Mouse (Mus musculus) heart, postnatal 4 days (tissue): ENCODE measurements around the gene Chga. TPM values are rescaled to one million over a fixed set of nuclear protein-coding genes. Genes with fewer than 3 reads are reported as not detected.

Experiments
- DNase-seq: peaks from one replicate; pipeline ENCODE4 v3.0.0; 2021
- total RNA-seq, 2 experiments: library from RNA; stranded (reverse); gene quantifications; 2 replicates each; pipeline ENCODE4 v1.2.3; 2021

Gene Chga
- total RNA-seq, 2 experiments from 2014 or later = 0.18 TPM; not detected in 1

DNA sequence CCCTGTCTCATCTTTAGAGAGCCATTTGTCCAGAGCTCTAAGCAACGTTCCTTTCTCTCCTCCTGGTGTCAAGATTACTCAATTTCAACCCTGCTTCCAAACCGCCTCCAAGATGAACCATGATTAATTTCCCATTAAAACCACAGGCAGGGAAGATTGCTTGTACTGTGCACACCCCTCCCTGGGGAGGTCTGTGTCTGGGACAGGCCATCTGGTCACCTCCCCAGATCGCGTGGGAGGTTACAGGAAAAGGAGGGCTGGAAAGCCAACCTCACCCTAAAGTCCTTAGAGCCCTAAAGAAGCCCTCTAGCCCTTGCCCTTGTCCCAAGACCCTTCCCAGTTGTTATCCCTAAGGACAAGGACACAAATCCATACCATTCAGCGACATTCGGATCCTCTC lies 45.6 kb downstream of the Chga start:
- no peak for DNase-seq

DNA sequence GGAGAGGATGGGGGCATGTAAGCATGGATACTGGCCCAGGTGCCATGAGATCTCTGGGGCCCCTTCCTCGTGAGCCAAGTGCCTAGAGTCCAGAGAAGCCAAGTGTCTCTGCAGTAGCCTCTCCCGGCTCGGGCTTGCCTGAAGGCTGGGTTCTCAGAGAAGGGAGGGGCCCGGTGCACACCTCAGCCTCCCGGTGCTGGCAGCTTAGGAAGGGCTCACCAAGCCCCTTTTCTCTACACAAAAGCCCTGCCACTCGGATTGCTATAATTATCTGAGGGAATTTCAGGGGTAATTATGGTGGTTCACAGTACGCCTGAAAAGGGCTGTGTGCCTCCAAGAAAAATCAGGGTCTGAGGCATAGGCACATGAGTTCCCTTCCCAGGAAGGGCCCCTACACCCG lies 47.1 kb downstream of the Chga start:
- DNase-seq = no peak

DNA sequence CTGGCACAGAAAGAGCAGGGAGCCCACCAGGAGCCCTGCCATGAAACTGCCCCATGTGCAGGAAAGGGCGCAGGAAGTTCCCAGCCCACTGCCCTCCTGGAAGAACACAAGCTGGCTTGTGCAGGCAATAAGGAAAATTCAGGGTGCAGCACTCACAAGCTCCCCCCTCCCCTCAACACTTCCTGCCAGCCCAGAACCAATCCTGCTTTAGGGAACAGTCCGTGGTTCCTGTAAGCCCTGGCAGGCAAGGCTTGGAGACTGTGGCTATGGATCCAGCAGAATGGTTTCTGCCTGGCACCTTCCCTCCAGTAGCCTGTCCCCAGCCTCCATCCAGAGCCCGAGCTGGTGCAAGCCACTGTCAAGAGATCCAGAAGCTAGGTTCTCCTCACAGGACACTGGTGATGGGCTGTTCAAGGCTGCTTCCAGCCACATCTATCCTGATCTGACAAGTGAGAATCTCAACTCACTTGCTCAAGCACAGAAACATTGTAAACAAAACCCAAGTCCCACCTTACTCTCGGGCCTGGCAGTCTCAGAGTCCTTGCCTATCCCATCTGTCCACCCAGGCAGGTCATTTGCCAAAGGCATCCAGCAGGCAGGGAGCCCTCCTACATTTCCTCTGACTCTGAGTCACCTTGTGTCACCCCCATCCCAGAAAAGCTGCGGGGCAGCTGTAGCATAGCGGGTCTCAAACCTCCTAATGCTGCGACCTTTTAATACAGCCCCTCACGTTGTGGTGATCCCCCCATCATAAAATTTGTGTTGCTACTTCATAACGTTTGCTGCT lies 47.7 kb downstream of the Chga start:
- DNase-seq = no peak

DNA sequence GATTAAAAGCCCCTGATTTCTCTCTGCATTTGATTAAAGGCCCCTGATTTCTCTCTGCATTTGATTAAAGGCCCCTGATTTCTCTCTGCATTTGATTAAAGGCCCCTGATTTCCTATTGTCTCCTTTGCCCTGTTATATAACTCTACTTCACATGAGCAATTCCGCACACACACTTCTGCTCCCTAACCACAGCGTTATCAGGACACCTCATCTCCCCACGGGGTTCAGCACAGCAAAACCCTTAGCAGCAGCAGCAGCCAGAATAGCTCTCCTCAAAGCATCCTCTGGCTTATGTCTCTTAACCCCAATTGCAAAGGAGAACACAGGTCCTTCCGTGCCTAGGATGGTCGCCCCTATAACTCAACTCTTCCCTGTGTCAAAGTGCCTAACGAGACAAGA lies 50.8 kb downstream of the Chga start:
- no peak for DNase-seq

DNA sequence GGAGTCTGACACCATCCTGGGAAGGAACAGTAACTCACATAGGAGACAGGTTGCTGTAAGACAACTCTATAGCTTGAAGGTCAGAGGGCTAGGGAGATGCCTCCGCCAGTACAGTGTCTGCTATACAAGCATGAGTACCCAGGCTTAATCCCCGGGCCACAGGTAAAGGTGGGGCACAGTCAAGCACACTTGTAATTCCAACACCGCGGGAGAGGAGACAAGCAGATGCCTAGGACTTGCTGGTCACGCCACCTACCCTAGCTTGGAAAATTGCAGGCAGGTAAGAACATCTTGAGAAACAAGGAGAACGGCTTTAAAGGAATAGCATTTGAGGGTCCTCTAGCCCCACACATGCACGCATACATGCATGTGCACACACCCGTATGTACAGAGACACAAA lies 52.3 kb downstream of the Chga start:
- no peak for DNase-seq

DNA sequence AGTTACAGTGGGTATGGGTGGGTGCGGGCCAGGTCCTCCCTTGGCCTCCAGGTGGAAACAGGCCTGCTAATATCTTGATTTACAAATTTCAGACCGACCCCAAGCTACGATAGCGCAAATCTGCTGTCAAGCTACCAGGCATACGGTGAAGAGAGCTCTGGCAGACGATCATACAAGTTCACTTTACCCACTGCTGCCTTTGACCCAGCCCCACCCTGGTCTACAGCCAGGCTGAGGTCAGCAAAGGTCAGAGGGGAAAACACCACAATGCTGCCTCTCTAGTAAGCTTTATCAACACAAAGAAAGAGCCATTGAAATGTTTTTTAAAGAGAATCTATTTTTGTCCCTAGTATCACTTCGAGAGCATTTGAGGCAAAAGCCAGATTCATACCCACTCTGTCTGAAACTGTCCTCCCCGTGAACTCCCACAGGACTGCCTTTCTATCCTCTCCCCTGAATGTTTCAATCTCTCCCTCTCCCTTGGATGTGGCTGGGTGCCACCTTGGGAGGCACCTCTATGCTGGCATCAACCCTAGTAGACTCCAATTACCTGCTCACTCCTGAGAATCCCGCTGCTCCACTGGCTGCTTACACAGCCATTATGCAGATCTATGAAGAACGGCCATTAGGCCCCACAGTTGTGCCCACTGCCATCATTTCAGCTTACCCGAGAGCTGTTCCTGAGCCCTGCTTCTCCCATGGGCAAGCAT lies 53.2 kb downstream of the Chga start:
- no peak for DNase-seq

DNA sequence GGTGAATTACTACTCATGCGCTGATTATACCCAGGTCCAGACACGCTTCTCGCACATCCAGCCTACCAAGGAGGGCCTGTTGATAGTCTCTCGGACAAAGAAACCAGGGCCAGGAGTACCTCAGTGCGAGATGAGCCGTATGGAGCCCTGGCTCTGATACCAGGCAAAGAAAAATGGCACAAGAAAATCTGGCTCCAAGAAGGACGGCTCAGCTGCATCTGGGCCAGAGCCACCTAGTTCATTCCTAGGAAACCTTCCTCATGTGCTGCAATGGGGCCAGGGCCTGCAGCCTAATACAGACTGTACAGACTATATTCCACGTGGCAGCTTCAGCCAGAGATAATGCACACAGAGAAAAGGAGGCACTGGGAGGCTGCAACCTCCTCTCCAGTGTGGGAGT lies 56.2 kb downstream of the Chga start:
- no peak for DNase-seq

DNA sequence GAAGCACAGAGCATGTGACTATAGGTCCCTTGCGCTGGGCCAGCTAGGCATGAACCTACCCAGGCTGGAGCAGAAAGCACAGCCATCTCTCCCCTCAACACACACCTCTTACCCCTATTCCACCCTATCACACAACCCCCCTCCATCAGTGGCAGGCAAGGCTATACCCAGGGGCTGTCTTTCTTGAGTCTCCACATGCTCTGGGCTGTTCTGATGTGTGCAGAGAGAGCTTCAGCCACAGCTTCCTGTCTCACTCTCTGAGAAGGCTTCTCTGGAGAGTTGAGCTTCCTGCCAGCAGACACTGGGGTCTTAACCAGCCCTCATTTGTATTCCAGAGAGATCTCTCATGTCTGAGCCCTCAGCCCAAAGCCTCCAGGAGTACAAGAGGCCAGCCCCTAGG lies 57.7 kb downstream of the Chga start:
- DNase-seq = no peak

DNA sequence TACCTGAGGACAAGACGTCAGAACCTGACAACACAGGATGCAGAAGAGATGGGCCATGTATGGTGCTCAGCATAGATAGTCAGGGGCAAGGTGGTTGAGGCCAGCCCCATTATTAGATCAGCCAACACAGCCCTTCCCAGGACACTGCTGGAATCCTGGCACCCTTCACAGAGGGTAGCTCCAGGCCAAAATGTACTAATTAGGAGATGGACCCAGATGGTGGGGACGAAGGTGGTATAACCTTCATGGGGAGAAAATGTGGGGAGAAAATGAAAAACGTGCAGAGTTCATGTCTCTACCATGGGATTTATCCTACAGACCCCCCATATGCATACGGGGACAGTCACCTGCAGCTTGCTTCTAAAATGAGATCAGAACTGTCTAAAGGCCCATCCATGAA lies 58.6 kb downstream of the Chga start:
- no peak for DNase-seq

Other genes starting within 250 kb of the Chga start
- gene Lgmn, start 115.2 kb upstream of the Chga start, total RNA-seq = 10 to 100 TPM; 68.9 to 76.9 TPM
- gene Golga5, start 85.8 kb upstream of the Chga start, total RNA-seq = 10 to 100 TPM; 23.0 to 26.7 TPM
- gene Itpk1, start 150.0 kb downstream of the Chga start, total RNA-seq = 1 to 10 TPM; 7.5 to 7.9 TPM
- gene Moap1, start 188.7 kb downstream of the Chga start, total RNA-seq = 10 to 100 TPM in 1 of 2 experiments, 1 to 10 TPM in 1; 8.2 to 11.4 TPM
- gene Tmem251, start 188.8 kb downstream of the Chga start, total RNA-seq = 1 to 10 TPM; 5.7 to 6.0 TPM
- gene Gm28051, start 202.8 kb downstream of the Chga start, total RNA-seq = not detected
- gene Gon7, start 202.8 kb downstream of the Chga start, total RNA-seq = 10 to 100 TPM; 13.0 to 13.5 TPM
- gene Ubr7, start 203.0 kb downstream of the Chga start, total RNA-seq = 10 to 100 TPM; 37.3 to 39.1 TPM
- 1 to 10 TPM; 6.5 to 7.1 TPM for gene Gm20604, start 203.7 kb downstream of the Chga start, total RNA-seq